Mouse (Mus musculus) WW6 (cell line): Measurements from ENCODE around the gene Ddc.

Experiments used
- DNase-seq: peaks from one replicate; pipeline ENCODE4 v3.0.0-alpha.2; 2013; ENCODE audit warnings: low read depth, low spot score

The Ddc gene

GRCm38 (mm10) chr11:11897645-11898357 is at the start of gene Ddc:
TSS of gene Ddc (minus strand) at chr11:11898144.
- DNase-seq, result no peak

- no peak for DNase-seq
Observed at GRCm38 (mm10) chr11:11945766-11946165, 47.8 kb upstream of the Ddc start.

GRCm38 (mm10) chr11:11944814-11945213 is 46.9 kb upstream of the Ddc start:
- no peak for DNase-seq

GRCm38 (mm10) chr11:11944082-11944349 is 46.1 kb upstream of the Ddc start:
- DNase-seq, result no peak

GRCm38 (mm10) chr11:11943240-11944081 is 45.5 kb upstream of the Ddc start:
- DNase-seq, result no peak

GRCm38 (mm10) chr11:11942320-11943217 is 44.6 kb upstream of the Ddc start:
- peak; percentile 55 for DNase-seq

GRCm38 (mm10) chr11:11940833-11941681 is 43.1 kb upstream of the Ddc start:
- DNase-seq, result no peak

GRCm38 (mm10) chr11:11939611-11940010 is 41.7 kb upstream of the Ddc start:
- no peak for DNase-seq

- DNase-seq, result no peak
Observed at GRCm38 (mm10) chr11:11938591-11938990, 40.6 kb upstream of the Ddc start.

GRCm38 (mm10) chr11:11937340-11938030 is 39.5 kb upstream of the Ddc start:
- no peak for DNase-seq

- DNase-seq, result no peak
Observed at GRCm38 (mm10) chr11:11934808-11935207, 36.9 kb upstream of the Ddc start.

- DNase-seq, result no peak
Observed at GRCm38 (mm10) chr11:11932102-11932789, 34.3 kb upstream of the Ddc start.

- no peak for DNase-seq
Observed at GRCm38 (mm10) chr11:11931688-11932087, 33.7 kb upstream of the Ddc start.

- DNase-seq, result no peak
Observed at GRCm38 (mm10) chr11:11930527-11930926, 32.6 kb upstream of the Ddc start.

GRCm38 (mm10) chr11:11929059-11929458 is 31.1 kb upstream of the Ddc start:
- no peak for DNase-seq

- DNase-seq, result no peak
Observed at GRCm38 (mm10) chr11:11928586-11928985, 30.6 kb upstream of the Ddc start.

- DNase-seq, result no peak
Observed at GRCm38 (mm10) chr11:11923900-11924299, 26.0 kb upstream of the Ddc start.

- DNase-seq, result no peak
Observed at GRCm38 (mm10) chr11:11923345-11923744, 25.4 kb upstream of the Ddc start.

- DNase-seq, result no peak
Observed at GRCm38 (mm10) chr11:11922106-11922505, 24.2 kb upstream of the Ddc start.
